Mouse (Mus musculus): Measurements from ENCODE around the gene Thbs1. TPM values are rescaled to one million over a fixed set of nuclear protein-coding genes. Genes with fewer than 3 reads are reported as not detected.
"Not testable (repeated sequence)": the region's sequence is repeated elsewhere in the genome, so short reads cannot be mapped to it uniquely, and the experiment has no call there.

The Thbs1 gene
- polyA plus RNA-seq, 1 experiment from 2014 or later: 5.9 TPM

DNA sequence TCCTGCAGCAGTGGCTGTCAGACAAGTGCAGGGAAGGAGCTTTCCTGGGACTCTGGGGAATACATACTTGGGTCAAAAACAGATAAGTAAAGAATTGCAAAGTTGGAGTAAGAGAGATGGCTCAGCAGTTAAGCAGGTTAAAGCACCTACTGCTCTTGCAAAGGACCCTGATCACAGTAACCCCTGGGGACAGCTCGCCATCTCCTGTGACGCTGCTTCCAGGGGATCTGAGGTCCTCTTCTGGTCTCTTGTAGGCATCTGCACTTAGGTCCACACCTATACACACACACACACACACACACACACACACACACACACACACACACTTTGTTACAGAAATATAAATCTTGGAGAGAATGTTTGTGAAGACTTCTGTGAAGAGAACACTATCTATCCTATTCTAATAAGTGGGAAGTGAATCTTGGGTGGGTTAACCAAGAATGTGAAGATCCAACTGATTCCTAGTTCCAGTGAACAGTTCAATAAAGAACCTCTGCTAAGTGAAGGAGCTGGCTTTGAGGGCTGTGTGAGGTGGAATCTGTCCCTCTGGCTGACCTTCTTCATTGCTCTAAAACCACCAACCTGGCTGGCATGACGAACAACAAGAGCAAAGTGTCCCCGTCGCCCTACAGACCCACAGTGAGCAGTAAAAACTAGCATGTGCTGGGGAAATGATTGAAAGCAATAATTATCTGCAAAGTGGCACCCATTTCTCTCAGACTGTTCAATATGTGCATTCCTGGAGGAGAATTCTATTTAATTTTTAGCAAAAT is 16.0 kb downstream of the Thbs1 start:
- no peak overlapping the region for H3K9ac ChIP-seq
- H3K9me3 ChIP-seq (replicated peaks): no peaks in the 10 kb centered on the region
- H3K36me3 ChIP-seq (ENCODE audit: poor library complexity, severe bottlenecking): peaks cover 10% of the 10 kb centered on the region; the same call in 1 of the 2 replicates
- H3K4me1 ChIP-seq: peaks cover 5% of the 10 kb centered on the region; the same call in 1 of the 2 replicates
- ATAC-seq: no peak
- no peak overlapping the region for H3K4me2 ChIP-seq
- 81% methylated on average over 5 of the region's 5 CpGs for WGBS
- H3K4me3 ChIP-seq: no peak overlapping the region
- H3K27ac ChIP-seq: no peak overlapping the region
- no peaks in the 10 kb centered on the region for H3K27me3 ChIP-seq

DNA sequence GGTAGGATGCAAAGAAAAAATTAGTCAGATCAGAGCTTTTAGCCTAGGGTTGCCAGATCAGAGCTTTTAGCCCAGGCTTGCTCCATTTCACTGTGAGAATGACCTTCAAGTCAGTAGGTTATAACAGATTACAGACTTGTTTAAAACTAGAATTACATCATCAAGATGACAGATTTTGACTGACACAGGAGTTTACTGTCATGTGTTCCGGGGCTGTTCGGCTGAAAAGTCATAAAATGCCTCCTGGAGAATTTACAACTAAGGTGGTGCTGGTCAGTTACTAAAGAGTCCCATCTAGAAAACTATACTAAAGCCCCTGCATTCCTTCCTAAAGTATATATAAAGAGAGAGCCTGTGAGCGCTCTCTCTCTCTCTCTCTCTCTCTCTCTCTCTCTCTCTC is 16.6 kb downstream of the Thbs1 start:
- ATAC-seq: no peak
- no peak overlapping the region for H3K4me2 ChIP-seq
- 83% methylated on average over 3 of the region's 3 CpGs for WGBS

DNA sequence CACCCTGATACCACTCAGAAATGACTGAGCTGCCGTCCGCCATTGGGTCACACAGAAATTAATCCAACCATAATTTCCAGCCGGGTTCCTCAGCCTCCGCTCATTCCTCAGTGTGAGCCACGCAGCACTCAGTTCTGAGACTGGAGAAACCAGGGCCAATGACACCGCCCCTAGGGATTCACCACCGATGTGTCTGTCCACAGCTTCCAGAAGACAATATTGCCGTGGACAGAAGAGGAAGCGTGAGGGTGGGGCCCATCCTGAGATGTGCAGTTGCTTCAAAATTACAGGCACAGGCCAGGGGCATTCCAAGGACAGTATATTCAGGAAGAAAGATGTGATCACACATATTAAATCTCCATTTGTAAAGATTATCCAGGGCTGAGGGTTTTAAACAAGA is 25.4 kb downstream of the Thbs1 start:
- no peak overlapping the region for H3K27ac ChIP-seq
- no peaks in the 10 kb centered on the region for H3K27me3 ChIP-seq
- WGBS: 93% methylated on average over 9 of the region's 9 CpGs
- H3K9me3 ChIP-seq (replicated peaks): no peaks in the 10 kb centered on the region
- ATAC-seq: no peak
- H3K4me1 ChIP-seq: no peaks in the 10 kb centered on the region
- H3K9ac ChIP-seq: no peak overlapping the region
- H3K36me3 ChIP-seq (ENCODE audit: poor library complexity, severe bottlenecking): no peaks in the 10 kb centered on the region
- no peak overlapping the region for H3K4me3 ChIP-seq
- H3K4me2 ChIP-seq: no peak overlapping the region

More for the DNA sequence above, 16.6 kb downstream of the Thbs1 start:
- peaks cover 5% of the 10 kb centered on the region; the same call in 1 of the 2 replicates for H3K4me1 ChIP-seq
- no peaks in the 10 kb centered on the region for H3K27me3 ChIP-seq
- peaks cover 4% of the 10 kb centered on the region; the same call in 1 of the 2 replicates for H3K36me3 ChIP-seq (ENCODE audit: poor library complexity, severe bottlenecking)
- H3K9ac ChIP-seq: no peak overlapping the region
- no peak overlapping the region for H3K27ac ChIP-seq
- no peak overlapping the region for H3K4me3 ChIP-seq
- no peaks in the 10 kb centered on the region for H3K9me3 ChIP-seq (replicated peaks)

DNA sequence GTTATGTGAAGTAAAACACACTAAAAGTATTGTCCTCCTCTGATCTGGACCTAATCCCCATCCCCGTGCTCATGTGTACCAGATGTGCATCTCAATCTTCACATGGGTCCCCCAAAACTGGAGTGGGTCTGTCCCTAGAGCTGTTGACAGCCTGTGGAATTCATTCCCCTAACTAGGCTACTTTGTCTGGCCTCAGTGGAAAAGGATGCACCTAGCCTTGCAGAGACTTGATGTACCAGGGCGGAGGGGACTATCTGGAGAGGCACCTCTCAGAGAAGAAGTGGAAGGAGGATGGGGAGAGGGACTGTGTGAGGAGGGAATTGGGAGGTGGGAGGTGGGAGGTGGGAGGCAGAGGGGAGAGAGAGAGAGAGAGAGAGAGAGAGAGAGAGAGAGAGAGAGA is 26.1 kb downstream of the Thbs1 start:
- H3K27ac ChIP-seq: no peak overlapping the region
- no peaks in the 10 kb centered on the region for H3K9me3 ChIP-seq (replicated peaks)
- no peaks in the 10 kb centered on the region for H3K4me1 ChIP-seq
- 88% methylated on average over 2 of the region's 2 CpGs for WGBS
- no peak overlapping the region for H3K9ac ChIP-seq
- no peak for ATAC-seq
- no peak overlapping the region for H3K4me2 ChIP-seq
- H3K27me3 ChIP-seq: no peaks in the 10 kb centered on the region
- H3K36me3 ChIP-seq (ENCODE audit: poor library complexity, severe bottlenecking): no peaks in the 10 kb centered on the region
- H3K4me3 ChIP-seq: no peak overlapping the region

DNA sequence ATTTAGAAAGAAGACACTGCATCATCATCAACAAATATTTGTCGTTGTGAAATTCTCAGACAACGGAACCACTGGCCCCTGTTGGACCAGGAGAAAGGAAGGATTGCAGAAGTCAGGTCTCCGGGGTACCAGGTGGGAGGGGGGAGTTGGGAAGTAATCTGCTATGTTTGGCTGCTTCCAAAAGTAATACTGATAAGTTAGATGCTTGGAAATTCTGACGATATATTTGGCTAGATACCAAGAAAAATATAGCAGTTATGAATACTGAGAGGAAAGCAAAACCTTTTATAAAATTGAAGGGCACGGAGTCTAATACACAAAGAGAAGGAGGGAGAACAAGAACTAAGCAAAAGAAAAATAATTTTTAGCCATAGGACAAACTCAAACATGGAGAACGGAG is 27.6 kb downstream of the Thbs1 start:
- Histone ChIP-seq H3K27me3 (no peaks in the 10 kb centered on the region), H3K4me1 (no peaks in the 10 kb centered on the region), H3K9me3 (replicated peaks) (no peaks in the 10 kb centered on the region), H3K27ac (no peak overlapping the region), H3K9ac (no peak overlapping the region), H3K4me3 (no peak overlapping the region), H3K4me2 (no peak overlapping the region), H3K36me3 (ENCODE audit: poor library complexity, severe bottlenecking) (no peaks in the 10 kb centered on the region)
- ATAC-seq: no peak
- 92% methylated on average over 6 of the region's 6 CpGs for WGBS

DNA sequence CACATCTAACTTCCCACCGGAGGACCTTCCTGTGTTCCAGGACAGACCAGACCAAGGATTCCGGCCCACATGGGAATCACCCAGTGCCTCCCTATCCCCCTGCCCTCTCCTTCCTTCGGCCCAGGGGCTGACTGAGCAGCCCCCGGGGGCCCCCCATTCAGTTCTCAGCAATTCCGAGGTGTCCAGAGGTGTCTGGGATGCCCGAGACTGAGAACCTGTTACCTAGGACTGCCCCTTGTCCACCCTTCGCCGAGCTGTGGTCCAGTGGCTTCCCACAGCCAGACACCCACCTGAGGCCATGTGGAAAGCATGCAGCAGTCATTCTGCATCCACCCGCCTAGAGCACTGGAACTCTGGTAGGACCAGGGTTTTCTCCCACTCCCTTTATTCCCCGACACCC is 30.0 kb downstream of the Thbs1 start:
- H3K9me3 ChIP-seq (replicated peaks): no peaks in the 10 kb centered on the region
- H3K9ac ChIP-seq: no peak overlapping the region
- no peak overlapping the region for H3K4me3 ChIP-seq
- no peak overlapping the region for H3K4me2 ChIP-seq
- H3K27me3 ChIP-seq: no peaks in the 10 kb centered on the region
- H3K36me3 ChIP-seq (ENCODE audit: poor library complexity, severe bottlenecking): no peaks in the 10 kb centered on the region
- no peak overlapping the region for H3K27ac ChIP-seq
- 91% methylated on average over 10 of the region's 10 CpGs for WGBS
- ATAC-seq: no peak
- H3K4me1 ChIP-seq: no peaks in the 10 kb centered on the region

DNA sequence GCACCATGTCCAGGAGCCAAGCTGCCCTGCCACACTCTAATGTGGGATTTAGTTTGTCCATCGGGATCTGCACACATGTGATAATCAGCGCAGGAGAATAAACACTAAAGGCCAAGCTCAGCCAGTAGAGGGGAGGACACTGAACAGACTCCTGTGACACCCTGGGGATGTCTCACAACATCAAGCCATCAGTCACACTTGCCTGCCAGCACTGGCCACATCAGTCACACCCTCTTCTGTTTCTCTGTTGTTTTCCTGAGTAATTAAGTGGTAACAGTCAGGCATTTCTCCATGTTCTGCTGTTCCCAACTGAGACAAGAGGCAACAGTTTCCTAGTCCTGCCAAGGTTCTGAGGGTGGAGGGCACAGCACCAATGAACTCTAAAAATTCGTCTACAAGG is 36.1 kb downstream of the Thbs1 start:
- not testable (repeated sequence) for H3K4me3 ChIP-seq; H3K9ac ChIP-seq; H3K36me3 ChIP-seq (ENCODE audit: poor library complexity, severe bottlenecking); ATAC-seq; H3K27ac ChIP-seq; H3K27me3 ChIP-seq; H3K9me3 ChIP-seq (replicated peaks); H3K4me2 ChIP-seq
- peaks cover 16% of the 10 kb centered on the region for H3K4me1 ChIP-seq
- 79% methylated on average over 3 of the region's 3 CpGs for WGBS

DNA sequence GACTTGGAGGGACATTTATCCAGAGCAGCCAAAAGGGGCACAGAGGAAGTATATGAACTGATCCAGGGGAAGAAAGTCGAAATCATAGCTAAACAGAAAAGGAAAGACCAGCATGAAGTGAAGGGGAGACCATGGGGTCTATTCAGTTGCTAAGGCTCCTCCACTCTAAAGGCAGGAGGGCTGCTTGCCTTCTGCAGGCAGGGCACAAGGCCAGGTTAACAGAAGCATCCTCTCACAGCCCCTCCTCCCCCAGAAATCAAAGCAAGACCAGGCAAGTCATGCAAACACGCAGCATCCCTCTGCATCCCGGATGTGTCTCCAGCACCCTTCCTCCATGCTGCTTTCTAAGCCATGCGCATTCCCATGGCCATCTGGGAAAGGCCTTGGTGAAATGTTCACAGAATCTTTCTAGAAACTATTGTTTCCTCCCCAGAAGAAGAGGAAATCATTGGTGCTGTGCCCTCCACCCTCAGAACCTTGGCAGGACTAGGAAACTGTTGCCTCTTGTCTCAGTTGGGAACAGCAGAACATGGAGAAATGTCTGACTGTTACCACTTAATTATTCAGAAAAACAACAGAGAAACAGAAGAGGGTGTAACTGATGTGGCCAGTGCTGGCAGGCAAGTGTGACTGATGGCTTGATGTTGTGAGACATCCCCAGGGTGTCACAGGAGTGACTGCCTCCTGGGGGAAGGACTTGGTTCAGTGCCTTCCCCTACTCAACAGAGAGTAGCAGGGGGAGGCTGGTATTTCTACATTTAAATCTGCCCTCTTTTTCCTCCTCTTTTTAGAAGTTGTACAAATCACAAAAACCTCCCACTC is 36.9 kb downstream of the Thbs1 start:
- Histone ChIP-seq H3K4me1 (peaks cover 16% of the 10 kb centered on the region), H3K4me3 (no peak overlapping the region), H3K4me2 (no peak overlapping the region), H3K27me3 (no peaks in the 10 kb centered on the region), H3K9ac (no peak overlapping the region), H3K36me3 (ENCODE audit: poor library complexity, severe bottlenecking) (no peaks in the 10 kb centered on the region), H3K27ac (no peak overlapping the region), H3K9me3 (replicated peaks) (no peaks in the 10 kb centered on the region)
- ATAC-seq: no peak
- WGBS: 87% methylated on average over 4 of the region's 4 CpGs

DNA sequence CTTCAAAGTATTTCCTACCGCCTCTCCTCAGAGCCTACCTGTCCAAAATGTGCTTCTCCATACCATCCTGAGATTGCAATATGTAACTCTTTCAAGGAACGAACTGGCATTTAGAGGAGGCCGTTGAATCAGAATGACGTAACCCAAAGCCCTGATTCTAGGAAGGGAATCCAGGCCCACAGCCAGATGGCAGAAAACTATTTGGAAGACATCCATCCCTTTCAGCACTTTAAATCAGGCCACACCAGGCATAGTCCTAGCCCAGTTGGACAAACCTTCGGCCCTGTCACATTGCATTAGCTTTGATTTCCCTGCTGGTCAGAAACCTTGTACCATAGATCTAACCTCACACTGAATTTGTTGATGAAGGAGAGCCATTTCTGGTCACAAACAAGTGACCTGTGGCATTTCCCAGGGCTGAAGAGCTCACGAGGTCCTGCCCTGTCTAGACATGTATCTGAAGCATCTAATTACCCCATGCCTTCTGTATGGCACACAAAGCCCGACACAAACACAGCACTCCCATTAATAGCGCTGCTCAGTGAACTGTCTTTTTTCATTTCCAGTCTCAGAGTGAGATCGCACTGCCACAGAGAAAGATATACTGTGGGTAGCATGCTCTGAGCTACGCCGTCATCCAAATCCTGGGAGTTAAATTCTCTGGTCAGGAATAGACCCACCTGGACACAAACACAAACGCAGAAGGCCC is 38.3 kb downstream of the Thbs1 start:
- Histone ChIP-seq H3K36me3 (ENCODE audit: poor library complexity, severe bottlenecking) (no peaks in the 10 kb centered on the region), H3K9me3 (replicated peaks) (no peaks in the 10 kb centered on the region), H3K27me3 (no peaks in the 10 kb centered on the region), H3K4me3 (no peak overlapping the region), H3K27ac (peak overlapping the region; percentile 40; the same call in 1 of the 2 replicates), H3K9ac (no peak overlapping the region), H3K4me1 (peaks cover 16% of the 10 kb centered on the region), H3K4me2 (no peak overlapping the region)
- WGBS: 59% methylated on average over 12 of the region's 12 CpGs
- peak; percentile 78 for ATAC-seq

DNA sequence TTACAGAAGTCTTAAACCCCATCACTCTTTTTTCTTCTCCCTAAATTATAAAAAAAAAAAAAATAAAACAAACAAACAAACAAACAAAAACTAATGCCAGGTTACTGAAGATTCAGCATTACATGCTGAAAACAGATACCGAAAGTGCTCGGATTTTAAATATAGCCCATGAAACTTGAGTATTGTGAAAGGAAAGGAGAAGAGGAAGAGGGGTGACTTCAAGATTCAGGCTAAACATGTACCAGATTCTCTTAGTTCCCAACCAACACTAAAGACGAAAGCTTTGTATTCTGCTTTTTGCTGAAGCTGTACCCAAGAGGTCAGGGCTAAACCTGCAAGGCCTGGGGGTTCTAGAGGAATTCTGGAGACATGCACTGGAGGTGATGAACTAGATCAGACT is 46.4 kb downstream of the Thbs1 start:
- no peak for ATAC-seq
- WGBS: 96% methylated on average over 3 of the region's 3 CpGs
- Histone ChIP-seq H3K4me1 (peaks cover 33% of the 10 kb centered on the region), H3K9me3 (replicated peaks) (no peaks in the 10 kb centered on the region), H3K9ac (no peak overlapping the region), H3K27me3 (no peaks in the 10 kb centered on the region), H3K27ac (no peak overlapping the region), H3K36me3 (ENCODE audit: poor library complexity, severe bottlenecking) (no peaks in the 10 kb centered on the region), H3K4me3 (no peak overlapping the region), H3K4me2 (no peak overlapping the region)

DNA sequence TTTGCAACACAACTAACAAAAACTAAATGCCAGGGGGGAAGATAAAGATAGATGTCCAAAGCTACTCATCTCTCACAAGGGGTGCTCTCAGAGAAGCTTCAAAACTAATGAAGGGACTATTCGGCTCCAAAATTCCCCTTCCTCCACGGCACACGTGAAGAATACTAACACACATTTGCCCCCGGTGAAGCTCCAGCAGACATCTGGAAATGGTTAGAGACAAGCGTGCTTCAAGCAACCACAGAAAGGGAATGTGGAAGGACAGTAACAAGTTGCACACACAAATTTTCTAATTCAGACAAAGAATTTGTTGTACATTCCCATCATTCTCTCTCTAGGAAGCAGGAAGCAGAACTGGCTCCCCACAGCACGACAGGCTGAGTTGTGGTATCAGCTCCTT is 47.5 kb downstream of the Thbs1 start:
- WGBS: 80% methylated on average over 6 of the region's 6 CpGs
- H3K9me3 ChIP-seq (replicated peaks): no peaks in the 10 kb centered on the region
- no peak overlapping the region for H3K27ac ChIP-seq
- no peaks in the 10 kb centered on the region for H3K27me3 ChIP-seq
- H3K4me3 ChIP-seq: no peak overlapping the region
- H3K9ac ChIP-seq: no peak overlapping the region
- peaks cover 33% of the 10 kb centered on the region for H3K4me1 ChIP-seq
- no peak overlapping the region for H3K4me2 ChIP-seq
- ATAC-seq: no peak
- no peaks in the 10 kb centered on the region for H3K36me3 ChIP-seq (ENCODE audit: poor library complexity, severe bottlenecking)

DNA sequence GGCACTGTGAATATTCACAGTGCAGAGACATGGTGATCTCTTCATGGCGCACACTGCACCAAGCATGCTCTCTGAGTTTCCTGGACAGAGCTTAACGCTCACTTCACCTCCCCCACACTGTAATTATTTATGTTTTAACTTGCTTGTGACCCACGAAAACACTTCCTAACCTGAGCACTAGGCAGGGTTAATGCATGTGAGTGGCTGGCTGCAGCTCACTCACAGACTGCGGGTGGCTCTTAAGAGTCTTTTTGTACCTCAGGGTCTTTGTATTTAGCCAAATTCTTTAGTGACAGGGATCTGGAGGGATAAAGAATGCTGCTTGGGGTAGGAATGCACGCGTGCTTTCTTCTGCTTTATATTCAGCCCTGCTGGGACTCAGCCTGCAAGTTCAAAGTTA is 48.9 kb downstream of the Thbs1 start:
- peaks cover 33% of the 10 kb centered on the region for H3K4me1 ChIP-seq
- no peak overlapping the region for H3K4me3 ChIP-seq
- WGBS: 4% methylated on average over 6 of the region's 6 CpGs
- H3K4me2 ChIP-seq: peak overlapping the region; percentile 8; the same call in 1 of the 2 replicates
- ATAC-seq: peak; percentile 78
- H3K36me3 ChIP-seq (ENCODE audit: poor library complexity, severe bottlenecking): no peaks in the 10 kb centered on the region
- H3K9ac ChIP-seq: no peak overlapping the region
- no peaks in the 10 kb centered on the region for H3K27me3 ChIP-seq
- H3K9me3 ChIP-seq (replicated peaks): no peaks in the 10 kb centered on the region
- H3K27ac ChIP-seq: peak overlapping the region; percentile 44
